Mouse (Mus musculus) kidney, postnatal 14 days (tissue): Measurements from ENCODE around the gene Bmp2k.

ENCODE experiments used
- DNase-seq: peaks from one replicate; pipeline ENCODE4 v3.0.0; 2022; ENCODE audit warnings: mixed read lengths

The Bmp2k gene

DNA sequence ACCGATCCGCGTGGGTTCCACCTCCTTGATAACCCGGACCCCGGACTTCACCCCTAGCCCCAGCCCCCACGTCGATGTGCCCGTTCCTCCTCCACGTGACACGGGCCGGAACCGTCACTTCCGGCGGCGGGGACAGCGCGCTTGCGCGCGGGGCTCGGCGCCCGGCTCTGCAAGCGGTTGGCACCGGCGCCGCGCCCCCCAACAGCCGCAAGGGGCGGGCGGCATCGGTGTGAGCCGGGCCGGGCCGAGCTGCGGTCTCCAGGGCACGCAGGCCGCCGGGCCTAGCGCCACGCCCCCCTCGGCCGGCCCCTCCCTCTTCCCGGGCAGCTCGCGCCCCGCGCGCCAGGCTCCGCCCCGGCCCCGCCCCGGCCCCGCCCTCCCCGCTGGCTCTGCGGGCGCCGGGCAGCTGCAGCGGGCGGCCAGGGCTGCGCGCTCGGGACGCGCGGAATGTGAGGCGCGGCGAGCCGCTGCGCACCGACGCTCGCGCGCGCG lies at the start of gene Bmp2k:
TSS of gene Bmp2k (plus strand) at position 380 of the 492 bp plus-strand sequence.
- peak; percentile 96 for DNase-seq

DNA sequence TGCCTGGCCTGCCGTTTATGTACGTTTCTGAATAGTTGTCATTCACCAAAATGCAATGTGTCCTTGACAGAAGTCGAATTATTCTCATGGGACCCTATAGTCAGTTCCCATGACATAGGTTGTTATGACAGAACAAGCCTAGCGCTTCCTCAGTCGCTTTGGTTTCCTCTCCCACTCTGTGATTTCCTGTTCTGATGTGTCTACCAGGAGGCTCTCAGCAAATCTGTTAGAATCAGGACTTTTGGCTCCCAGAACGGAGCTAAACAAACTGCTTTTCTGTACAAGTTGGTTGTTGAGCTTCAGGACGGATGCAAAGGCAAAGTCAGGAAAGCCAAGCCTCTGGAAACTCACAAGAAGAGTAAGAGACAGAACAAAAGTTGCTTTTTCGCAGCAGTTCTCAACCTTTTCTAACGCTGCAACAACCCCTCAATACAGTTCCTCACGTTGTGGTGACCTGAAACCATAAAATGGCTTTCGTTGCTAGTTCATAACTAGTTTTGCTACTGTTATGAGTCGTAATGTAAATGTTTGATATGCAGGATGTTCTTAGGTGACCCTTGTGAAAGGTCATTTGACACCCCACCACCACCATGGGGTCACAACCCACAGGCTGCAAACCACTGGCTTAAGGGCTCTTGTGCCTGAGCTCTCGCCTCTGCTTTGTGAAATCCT lies 48.5 kb upstream of the Bmp2k start:
- no peak for DNase-seq

DNA sequence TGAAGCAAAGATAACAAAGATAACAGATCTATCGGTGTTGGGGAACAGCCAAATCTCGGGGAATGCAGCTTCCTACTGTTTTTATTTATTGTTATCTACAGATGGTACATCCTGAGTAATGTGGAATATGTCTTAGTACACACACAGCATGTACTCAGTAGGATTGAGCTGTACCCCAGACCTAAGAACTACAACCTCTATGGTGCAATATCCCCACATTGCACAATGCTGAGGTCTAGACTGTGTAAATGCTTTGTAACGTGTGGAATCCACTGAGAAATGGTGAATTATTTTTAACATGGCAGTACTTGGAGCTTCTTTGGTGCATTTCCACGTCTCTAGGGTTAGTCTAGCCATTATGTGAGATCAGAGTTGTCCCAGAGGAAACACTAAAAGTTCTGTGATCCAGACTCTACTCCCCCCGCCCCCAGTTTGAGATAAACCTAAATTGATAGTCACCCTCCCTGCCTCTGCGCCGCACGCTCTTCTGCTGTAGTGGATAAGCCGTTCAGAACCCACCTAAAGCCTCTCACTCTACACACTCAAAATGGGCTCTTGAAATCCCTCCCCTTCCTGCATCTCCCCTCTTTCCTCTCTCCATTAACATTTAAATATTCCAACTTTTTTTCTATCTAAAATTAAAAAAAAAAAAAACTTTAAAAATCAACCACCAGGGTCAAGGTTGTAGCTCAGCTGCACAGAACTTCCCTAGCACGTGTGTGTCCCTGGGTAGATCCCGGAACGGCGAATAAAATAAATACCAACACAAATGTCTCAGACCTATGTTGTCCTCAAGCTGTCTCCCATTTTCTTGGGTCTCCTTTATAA lies 47.4 kb upstream of the Bmp2k start:
- no peak for DNase-seq

DNA sequence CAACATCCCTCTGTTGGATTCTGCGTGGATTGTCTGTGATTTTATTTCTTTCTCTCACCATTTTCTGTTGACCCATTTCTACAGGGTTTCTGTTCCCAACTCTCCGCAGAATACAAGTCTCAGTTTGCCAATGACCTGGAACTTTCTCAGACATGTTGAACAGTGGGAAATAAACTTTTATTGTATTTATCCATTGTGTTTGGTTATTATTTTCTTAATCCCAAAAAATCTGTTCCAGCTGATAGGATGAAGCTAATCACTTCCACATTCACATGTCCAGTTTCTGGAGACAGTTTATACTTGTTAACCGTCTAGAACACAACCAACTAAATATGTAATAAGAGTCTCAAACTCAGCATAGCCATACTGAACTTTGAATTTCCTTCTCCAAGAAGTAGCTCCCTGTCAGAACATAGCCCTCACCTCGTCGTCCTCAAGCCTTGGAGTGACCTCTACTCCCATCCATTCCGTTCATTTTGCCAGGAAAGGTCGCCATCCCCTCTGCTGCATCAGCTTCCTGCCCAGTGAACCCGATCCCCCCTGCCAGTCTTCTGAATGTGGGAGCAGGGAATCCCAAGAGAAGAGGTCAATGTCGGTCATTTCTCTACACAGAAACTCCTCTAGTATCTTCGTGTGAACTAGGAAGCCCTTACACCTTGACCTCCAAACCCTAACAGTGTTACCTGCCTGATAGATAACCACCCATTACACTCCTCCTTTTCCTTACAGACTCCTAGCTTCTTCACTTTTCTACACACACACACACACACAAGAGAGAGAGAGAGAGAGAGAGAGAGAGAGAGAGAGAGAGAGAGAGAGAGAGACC lies 46.6 kb upstream of the Bmp2k start:
- peak; percentile 30 for DNase-seq

DNA sequence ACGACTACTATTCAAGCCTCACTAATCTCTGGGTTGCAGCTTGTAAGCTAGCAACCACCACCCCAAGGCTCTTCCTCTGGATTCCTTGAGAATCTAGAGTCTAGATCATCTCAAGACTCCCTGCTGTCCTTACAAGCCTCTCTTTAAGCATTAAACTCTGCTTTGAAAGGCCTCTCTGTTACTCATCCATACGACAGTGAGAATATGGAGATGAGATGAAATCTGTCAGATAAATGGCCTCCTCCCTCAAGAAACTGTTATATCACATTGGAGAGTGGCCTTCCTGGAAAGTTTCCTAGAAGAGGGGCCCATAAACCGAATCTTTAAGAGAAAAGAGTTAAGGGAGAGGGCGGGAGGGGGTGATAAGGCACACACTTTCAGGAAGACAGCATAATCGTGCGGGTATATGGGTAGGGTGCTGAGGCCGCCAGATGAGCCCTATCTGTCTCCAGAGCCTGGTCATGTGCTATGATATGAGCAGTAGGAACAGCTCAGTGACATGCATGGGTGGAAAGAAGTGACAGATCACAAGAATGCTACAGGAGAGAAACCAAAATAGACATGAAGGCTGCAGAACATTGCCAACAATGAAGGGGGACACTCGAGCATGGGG lies 45.9 kb upstream of the Bmp2k start:
- DNase-seq, result no peak

DNA sequence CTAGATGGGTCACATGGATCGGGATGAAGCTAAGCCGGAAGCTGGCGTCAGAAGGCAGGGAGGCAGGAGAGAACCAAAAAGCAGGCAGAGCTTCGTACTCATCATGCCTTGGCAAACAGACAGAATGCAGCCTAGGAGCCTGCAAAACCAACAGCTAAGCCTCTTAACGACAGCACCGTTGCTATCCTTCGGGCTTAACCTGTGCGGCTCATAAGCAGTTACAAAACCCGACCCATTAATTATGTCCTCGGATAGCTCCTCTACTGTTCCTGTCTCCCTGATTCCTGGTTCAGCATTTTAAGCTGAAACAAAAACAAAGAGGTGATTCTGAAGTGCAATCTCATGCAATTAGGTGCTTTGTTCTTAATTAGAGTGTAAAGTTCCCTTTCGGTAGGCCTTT lies 43.4 kb upstream of the Bmp2k start:
- DNase-seq, result no peak

DNA sequence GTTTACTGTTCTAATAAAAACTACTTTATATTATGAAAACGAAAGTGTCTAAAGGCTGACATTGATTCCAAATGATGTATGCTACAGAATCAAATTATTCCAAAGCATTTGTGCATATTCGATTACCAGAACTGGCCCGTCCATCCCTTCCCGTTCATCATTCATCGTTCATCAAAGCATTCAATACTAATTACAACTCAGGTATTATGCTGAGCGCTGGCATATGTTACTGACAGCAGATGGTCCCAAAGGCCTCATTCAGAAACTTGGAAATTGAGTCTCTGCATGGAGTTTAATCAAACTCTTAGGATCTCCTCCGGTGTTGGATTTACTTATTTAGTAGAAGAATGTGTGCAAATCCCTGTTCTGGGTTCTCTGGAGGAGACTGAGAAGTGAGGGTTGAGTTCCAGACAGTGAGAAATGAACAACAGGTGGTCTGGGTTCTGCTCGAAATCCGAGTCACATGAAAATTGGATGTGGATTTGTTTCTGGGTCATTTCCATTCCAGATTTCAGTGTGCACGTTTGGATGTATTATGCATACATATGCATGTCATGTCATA lies 42.9 kb upstream of the Bmp2k start:
- DNase-seq, result no peak

DNA sequence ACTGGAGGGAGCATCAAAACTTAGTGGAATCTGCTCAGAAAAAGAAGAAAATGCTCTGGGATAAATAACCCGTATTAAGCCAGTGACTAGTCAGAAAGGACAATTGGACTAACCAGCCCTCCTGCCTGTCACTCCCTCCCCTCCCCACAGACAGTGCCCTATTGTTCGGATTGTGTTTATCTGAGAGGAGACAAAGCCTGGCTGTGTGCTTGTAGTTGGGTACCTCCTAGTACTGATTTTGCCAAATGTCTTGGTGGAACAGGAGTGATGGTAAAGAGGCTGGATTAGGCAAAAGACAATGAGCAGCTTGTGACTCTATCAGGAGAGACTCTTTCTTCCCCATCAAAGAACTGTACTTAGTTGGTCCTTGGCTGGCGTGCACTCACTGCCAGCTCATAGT lies 40.6 kb upstream of the Bmp2k start:
- no peak for DNase-seq

DNA sequence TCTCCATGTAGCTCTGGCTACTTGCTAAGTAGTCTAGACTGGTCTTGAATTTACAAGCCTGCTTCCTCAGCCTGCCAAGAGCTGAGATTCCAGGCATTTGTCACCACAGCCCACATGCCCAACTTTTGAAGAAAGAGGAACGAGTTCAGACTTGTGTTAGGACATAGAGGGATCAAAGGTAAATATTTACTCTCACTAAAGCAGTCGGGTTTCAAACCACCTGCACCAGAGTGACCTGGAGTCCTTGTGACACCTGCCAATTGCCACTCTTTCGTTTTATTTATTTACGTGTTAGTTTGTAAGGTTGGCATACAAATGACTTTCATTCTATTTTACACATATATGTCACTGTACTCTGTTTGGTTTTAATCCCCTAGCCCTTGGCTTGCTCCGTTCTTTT lies 36.4 kb upstream of the Bmp2k start:
- no peak for DNase-seq

DNA sequence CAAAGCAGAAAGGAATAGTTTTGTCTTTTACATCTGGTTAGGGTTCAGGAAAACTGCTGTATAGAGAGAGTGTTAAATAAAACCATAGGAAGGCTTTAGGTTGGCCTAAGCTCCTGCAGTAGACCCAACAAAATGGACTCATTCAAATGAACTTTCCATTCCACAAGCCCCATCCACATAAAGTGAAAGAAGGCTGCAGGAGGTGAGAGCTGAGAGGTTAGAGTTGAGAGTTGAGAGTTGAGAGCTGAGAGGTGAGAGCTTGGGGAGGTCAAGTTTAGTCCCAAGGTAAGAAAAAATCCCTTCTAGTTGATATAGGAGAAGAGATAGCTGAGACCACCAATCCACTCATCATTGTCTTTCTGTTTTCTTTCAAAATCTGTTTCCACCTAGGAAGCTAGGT lies 35.6 kb upstream of the Bmp2k start:
- no peak for DNase-seq

DNA sequence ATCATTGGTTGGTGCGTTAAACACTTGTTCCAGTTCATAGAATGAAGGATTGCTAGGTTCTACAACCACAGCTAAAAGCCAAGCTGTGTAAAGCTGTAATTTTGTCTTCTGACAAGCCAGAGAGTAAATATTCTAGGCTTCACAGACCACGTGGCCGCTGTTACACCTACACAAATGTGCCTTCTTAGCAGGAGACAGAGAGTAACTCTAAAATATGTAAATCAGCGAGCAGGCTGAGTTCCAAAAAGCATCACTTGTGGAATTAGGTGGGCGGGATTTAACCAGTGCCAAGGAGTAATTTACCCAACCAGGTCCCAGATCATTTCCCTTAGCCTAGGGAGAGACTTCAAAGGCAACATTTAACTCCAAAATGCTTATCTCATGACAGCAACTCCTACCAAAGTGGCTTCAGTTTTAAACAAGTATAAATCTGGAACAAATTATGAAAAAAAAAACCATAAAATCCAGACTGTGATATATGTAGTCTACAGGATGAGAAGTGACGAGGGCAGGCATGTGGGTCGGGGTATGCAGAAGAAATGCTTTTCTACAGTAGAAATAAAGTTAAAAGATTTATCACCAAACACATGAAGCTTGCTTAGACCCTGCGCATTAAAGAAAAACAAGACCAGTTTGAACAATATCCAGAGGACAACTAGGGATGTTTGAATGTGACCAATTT lies 35.1 kb upstream of the Bmp2k start:
- peak; percentile 43 for DNase-seq

DNA sequence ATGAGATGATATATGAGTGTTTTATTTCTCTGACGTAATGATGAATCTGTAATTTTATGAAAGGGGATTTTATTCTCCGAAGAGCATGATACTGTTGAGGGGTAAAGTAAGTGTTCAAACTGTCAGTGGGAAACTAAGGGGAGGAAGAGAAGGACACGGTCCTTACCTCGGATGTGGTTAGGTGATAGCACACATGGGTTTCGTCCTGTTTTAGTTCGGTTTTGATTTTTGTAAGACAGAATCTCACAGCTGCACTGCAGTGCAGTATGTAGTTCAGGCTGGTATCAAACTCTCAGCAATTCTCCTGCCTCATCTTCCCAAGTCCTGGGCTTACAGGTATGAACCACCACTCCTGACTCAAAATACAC lies 34.6 kb upstream of the Bmp2k start:
- DNase-seq, result no peak

DNA sequence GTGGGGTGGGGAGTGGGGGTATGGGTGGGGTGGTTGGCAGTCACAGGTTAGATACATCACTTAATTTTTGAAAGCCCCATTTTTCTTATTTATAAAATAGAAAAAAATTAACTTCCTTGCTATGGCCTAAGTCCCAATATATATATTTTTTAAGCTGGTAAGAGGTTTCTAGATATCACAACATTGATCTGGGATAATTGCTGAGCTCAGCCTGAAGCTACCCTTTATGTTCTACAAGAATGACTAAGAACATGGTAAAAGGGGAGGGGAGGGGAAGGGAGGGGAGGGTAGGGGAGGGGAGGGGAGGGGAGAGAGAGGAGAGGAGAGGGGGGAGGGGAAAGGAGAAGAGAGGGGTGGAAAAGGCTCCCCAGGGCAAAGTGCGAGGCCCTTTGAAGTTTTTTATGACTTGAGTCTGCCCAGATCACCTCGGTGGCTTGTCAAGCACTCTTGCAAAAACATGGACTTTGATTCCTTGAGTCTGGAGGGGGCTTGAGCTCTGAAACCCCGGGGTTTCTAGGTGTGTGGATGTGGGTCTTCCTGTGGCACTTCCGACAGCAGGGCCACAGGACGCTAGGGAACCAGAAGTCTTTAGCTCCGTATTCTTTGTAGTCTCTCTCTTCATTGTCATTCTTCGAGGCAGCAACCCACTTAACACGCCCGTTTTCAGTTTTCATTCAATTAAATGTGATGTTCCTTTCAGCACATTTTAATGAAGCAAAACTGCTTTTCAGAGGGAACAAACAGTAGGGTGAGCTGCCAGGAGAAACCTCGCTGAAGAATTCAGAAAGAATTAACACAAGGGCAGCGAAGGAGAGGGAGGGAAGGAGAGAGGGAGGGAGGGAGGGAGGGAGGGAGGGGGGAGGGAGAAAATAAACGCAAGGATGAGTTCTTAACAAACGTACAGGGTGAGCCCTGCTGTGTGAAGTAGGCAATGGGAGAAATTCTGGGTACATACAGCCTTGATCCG lies 33.1 kb upstream of the Bmp2k start:
- DNase-seq, result peak; percentile 60

DNA sequence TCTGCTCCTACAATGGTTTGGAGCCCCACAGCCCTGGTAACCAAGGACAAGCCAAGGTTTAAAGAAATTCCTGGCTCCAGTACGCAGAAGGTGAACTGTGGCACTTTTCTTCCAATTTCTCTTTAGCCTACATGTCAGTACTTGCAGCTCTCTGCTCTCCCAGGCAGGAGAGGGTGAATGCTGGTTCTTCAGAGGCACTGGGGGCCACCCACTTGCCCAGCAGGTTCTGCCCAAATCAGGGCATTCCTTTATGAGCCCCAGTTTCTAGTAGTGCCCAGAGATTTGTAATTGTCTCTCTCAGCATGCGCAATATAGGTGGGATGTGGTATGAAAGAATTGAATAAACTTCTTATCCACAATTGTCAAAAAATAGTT lies 32.5 kb upstream of the Bmp2k start:
- DNase-seq, result peak; percentile 12

DNA sequence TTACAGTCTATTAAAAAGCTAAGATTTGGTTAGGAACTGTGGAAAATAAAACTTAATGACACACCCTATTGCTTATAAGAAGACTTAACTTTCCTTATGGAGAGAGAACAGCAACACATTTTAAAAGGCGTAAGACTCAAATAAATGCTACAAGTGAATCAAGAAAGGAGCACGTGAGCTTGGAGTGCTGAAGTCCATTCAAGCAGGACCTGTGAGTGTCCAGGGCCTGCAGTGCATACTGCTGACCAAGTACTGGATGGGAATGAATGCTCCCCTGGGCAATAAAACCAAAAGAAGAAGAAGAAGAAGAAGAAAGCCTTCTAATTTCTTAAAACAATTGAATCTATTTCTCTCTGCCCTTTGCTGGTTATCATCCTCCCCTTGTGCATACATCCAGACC lies 32.0 kb upstream of the Bmp2k start:
- peak; percentile 52 for DNase-seq

DNA sequence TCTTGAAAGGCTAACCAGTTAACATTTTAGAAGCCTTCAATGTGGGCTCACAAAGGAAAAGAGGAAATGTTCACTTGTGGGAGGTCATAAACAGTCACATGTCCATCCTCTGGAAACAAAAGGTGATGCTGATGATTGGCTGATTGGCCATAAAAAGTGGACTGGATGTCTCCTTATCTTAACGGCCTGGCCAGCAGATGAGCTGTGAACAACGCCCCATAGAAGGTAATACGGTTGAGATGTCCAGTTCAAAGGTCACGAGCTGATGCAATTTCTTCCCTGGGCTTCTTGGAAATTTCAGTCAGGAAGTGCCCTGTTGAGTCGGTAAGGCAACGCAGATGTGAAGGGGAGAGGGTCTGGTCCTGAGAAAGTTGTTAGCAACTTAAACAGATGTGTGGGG lies 28.9 kb upstream of the Bmp2k start:
- peak; percentile 46 for DNase-seq

DNA sequence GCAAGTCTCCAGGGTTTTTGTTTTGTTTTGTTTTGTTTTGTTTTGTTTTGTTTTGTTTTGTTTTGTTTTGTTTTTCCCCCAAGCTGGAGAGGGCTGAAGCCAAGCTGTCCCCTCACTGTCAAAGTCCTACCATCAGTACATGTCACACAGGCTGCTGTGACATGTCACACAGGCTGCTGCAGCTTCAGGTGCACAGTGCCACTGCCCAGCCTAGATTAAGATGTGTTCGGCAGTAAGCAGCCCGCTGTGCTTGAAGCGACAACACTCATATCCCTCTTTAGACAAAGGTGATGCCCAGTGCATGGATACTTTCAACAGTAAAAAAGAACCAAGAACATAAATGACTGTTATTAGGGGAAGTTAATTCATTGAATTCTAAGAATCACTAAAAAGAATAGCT lies 28.5 kb upstream of the Bmp2k start:
- no peak for DNase-seq

DNA sequence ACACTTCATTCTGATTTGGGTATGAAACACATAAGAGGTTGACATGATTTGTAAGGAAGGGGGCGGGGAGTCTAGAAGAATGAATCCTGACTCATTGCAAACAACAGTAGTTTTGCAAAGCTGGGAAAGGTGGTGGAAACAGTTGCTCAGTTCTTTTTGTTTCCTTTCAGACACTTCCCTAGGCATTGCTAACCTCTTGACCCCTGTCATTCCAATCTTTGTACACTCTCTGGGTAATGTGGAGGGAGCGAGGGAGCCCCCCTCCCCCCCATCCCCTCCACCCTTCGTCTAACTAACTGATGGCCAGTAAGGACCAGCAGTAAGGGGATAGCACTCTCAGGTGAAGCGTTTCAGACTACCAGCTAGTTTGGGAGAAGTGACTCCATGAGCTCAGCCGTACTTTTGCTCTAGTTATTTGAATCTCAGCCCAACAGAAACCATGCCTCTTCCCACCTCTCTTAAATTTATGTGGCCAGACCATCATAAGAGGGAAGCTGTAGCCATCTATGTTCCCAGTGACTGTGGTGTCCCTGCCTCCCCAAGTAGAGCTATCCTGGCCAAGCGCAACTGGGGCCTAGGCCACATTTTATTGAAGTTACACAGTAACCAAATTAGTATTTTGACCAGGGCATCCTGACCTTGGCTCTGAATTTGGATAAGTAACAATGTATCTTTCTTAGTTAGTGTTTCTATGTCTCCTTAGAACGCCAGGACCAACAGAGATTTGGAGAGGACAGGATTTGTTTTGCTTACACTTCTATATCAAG lies 27.6 kb upstream of the Bmp2k start:
- peak; percentile 55 for DNase-seq

DNA sequence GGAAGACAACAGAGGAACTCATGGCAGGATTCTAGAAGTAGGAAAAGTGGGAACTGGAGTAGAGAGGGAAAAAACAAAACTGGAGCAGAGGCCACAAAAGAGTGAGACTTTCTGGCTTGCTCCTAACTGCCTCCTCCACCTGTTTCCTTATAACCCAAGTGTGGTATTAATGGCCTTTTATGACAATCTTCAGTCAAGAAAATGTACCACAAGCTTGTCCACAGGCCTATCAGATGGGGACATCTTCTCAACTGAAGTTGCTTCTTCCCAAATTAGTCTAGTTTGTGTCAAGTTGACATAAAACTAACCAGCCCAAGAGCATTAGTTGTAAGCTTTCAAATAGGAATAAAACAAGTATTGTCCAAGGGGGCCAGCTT lies 27.0 kb upstream of the Bmp2k start:
- DNase-seq, result no peak

DNA sequence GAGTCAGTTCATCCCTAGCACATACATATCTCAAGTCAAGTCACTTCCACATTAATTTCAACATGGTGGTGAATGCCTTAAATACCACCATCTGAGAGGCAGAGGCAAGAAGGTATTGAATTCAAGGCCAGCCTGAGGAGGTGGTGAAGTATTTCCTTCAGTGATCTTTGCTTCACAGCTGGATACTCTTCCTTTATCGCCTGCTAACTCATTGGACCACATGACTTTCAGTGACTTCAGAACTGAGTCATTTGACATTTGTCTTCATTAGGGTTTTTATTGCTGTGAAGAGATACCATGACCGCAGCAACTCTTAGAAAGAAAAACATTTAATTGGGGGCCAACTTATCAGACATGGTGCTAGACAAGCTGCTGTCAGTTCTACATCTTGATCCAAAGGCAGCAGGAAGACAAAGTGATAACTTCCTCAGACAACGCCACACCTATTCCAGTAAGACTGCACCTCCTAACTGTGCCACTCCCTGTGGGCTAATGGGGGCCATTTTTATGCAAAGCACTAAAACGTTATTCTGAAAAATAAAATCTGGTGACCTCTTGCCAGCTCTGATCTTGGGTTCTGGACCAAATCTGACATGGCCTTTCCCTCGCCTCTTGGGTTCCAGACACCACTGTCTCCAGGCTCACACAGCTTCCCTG lies 24.9 kb upstream of the Bmp2k start:
- DNase-seq, result no peak
